1 mouse cellular context compared by ENCODE assay signal in the genomic region with DNA sequence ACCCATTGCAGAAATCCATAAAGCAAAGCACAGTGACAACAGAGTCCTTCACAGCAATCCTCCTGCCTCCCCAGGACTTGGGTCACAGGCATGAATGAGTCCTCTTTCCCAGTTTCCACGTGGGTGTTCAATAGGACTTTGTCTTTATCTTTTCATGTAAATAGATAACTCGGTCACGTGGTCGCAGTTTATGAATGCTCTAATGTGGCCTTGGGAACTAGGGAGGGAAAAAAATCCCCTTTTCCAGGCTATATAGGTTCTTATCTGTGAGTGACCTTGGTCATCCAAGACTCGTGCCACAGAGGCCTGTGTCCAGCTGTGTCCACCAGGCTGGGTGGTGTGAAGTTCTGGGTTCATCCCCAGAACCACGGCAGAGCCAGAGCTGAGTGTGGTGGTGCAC.
TF ChIP-seq lines count a peak whose summit lies in the region.

No protein-coding gene starts in this region.

TF ChIP-seq in MEL, 35 proteins besides CTCF, POLR2A, EP300 and RAD21:
- peak; percentile 61 for TF ChIP-seq GATA1 (IDR thresholded peaks at IDR 0.05; ENCODE audit: low read depth, low read length)
- TF ChIP-seq POLR2AphosphoS2 (IDR thresholded peaks at IDR 0.05; ENCODE audit: low read length) = no peak
- TF ChIP-seq MAX (IDR thresholded peaks at IDR 0.05; ENCODE audit: low read length) = peak; percentile 74
- peak; percentile 64 for TF ChIP-seq MXI1 (IDR thresholded peaks at IDR 0.05; ENCODE audit: low read depth, low read length)
- TF ChIP-seq CHD1 (IDR thresholded peaks at IDR 0.05; ENCODE audit: low read depth, low read length) = no peak
- TF ChIP-seq JUND (IDR thresholded peaks at IDR 0.05; ENCODE audit: low read depth, low read length) = no peak
- TF ChIP-seq KAT2A (conservative IDR thresholded peaks at IDR 0.05; ENCODE audit: low read depth, low read length) = no peak
- TF ChIP-seq MEF2A (IDR thresholded peaks at IDR 0.05; ENCODE audit: extremely low read depth, insufficient replicate concordance, low read depth, low read length, poor library complexity, severe bottlenecking) = no peak
- no peak for TF ChIP-seq ZMIZ1 (IDR thresholded peaks at IDR 0.05; ENCODE audit: low read depth, low read length)
- no peak for TF ChIP-seq ZKSCAN1 (IDR thresholded peaks at IDR 0.05; ENCODE audit: low read depth, low read length)
- TF ChIP-seq USF1 (IDR thresholded peaks at IDR 0.05; ENCODE audit: low read depth, low read length) = peak; percentile 90
- TF ChIP-seq NELFE (IDR thresholded peaks at IDR 0.05; ENCODE audit: low read depth, low read length) = no peak
- TF ChIP-seq ETS1 (IDR thresholded peaks at IDR 0.05; ENCODE audit: low read depth, low read length) = no peak
- TF ChIP-seq TBP (IDR thresholded peaks at IDR 0.05; ENCODE audit: low read depth, low read length) = no peak
- no peak for TF ChIP-seq SIN3A (IDR thresholded peaks at IDR 0.05; ENCODE audit: low read length)
- TF ChIP-seq TCF12 (IDR thresholded peaks at IDR 0.05; ENCODE audit: low read depth, low read length) = no peak
- TF ChIP-seq USF2 (IDR thresholded peaks at IDR 0.05; ENCODE audit: borderline replicate concordance in 1 of 2, insufficient read depth in 1 of 2, low read depth in 1 of 2, low read length in 2 of 2) = peak in 1 of 2 experiments; percentile 66; a peak in 2 of 4 replicates
- no peak for TF ChIP-seq TAL1 (IDR thresholded peaks at IDR 0.05; ENCODE audit: low read length)
